Mouse (Mus musculus) C2C12 (cell line): ENCODE results near the gene Phactr1.

Experiments
- CTCF ChIP-seq: IDR thresholded peaks from one replicate; pipeline ENCODE4 v1.5.1; 2011; ENCODE audit not compliant: control insufficient read depth, insufficient read depth, insufficient read length
- MAX ChIP-seq: IDR thresholded peaks from one replicate; pipeline ENCODE4 v1.6.1; 2011; ENCODE audit warnings: mild to moderate bottlenecking, control low read depth
- MYOD1 ChIP-seq: IDR thresholded peaks from one replicate; pipeline ENCODE4 v1.6.1; 2011; ENCODE audit warnings: low read depth; ENCODE audit not compliant: control insufficient read depth, insufficient read length
- MYOG ChIP-seq: IDR thresholded peaks from one replicate; pipeline ENCODE4 v1.6.1; 2011; ENCODE audit not compliant: control insufficient read depth, insufficient read length; ENCODE audit errors: extremely low read depth
- USF1 ChIP-seq: IDR thresholded peaks from one replicate; pipeline ENCODE4 v1.6.1; 2011; ENCODE audit warnings: low read depth, mild to moderate bottlenecking, control low read depth, moderate library complexity

- TF ChIP-seq MAX (no peak), USF1 (no peak), CTCF (no peak), MYOG (no peak), MYOD1 (no peak)
These were observed 471.6 kb downstream of the Phactr1 start for GRCm38 (mm10) chr13:43152005-43152520.
